Mouse (Mus musculus): ENCODE results near the gene Klf16.

The Klf16 gene

DNA sequence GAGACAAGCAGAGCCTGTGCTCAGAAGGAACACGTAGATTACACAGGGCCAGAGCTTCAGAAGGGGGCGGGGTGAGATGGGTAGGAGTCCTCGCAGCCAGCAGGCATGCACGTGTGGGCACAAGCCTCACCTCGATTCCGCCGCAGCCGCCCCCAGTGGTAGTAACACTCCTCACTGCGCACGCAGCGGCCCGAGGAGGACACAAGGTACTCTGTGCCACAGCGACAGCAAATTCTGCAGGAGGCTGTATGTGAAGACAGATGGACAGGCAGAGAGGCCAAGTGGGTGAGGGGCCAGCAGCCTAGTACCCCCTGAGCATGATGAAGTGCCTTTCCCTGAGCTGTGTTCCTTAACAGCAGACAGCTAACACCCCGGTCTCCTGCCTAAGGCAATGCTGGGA lies 33.2 kb downstream of the Klf16 start:
- DNase-seq (ENCODE audit: low read depth, low spot score): no peak

- DNase-seq (ENCODE audit: low read depth, low spot score): no peak
Observed at GRCm38 (mm10) chr10:80539493-80539892, 37.6 kb downstream of the Klf16 start.

DNA sequence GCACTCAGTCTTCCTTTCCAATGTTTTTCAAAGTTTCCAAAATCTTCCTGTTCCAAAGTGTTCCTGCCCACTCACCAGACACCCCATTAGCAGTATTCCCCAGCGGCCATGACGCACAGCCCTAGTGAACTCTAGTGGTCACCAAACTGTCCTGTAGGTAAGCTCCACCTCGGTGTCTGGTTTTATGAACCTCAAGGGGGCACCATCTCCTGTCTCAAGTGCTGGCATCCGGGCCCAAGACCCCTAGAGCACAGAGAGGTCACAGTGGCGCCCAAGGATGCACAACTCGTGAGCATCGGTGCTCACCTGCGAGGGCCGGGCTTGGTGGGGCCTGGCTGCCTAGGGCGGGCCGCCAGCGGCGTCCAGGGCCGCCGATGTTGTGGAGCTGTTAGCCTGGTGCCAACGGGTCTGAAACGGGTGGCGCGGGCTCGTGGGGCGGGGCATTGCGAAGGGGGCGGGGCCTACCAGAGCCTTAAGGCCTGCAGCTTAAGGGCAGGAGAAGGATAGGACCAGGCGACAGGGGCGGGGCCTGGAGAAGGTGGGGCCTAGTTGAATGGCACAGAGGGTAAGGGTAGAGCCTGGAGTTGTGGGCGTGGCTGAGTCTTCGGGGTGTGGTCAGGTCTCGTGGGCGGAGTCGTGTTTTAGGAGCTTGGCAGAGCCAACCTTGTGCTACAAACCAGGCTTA lies 38.3 kb downstream of the Klf16 start, which contains the start of gene Atp8b3:
Gene Atp8b3 (minus strand): TSS at position 415 of the 685 bp plus-strand sequence.
- no peak for DNase-seq (ENCODE audit: low read depth, low spot score)

- no peak for DNase-seq (ENCODE audit: low read depth, low spot score)
Observed at GRCm38 (mm10) chr10:80538180-80538579, 38.9 kb downstream of the Klf16 start.

- no peak for DNase-seq (ENCODE audit: low read depth, low spot score)
Observed at GRCm38 (mm10) chr10:80535711-80536110, 41.4 kb downstream of the Klf16 start.

- DNase-seq (ENCODE audit: low read depth, low spot score): no peak
Observed at GRCm38 (mm10) chr10:80535071-80535470, 42.0 kb downstream of the Klf16 start.

GRCm38 (mm10) chr10:80533704-80534103 lies 43.4 kb downstream of the Klf16 start:
- DNase-seq (ENCODE audit: low read depth, low spot score): no peak

- no peak for DNase-seq (ENCODE audit: low read depth, low spot score)
Observed at GRCm38 (mm10) chr10:80532783-80533182, 44.3 kb downstream of the Klf16 start.

- no peak for DNase-seq (ENCODE audit: low read depth, low spot score)
Observed at GRCm38 (mm10) chr10:80526172-80526571, 50.9 kb downstream of the Klf16 start.

GRCm38 (mm10) chr10:80523299-80523698 lies 53.8 kb downstream of the Klf16 start:
- DNase-seq (ENCODE audit: low read depth, low spot score): no peak

- DNase-seq (ENCODE audit: low read depth, low spot score): no peak
Observed at GRCm38 (mm10) chr10:80519287-80519686, 57.8 kb downstream of the Klf16 start.

Measured in telencephalon, adult 2 months (tissue).